Mouse (Mus musculus): ENCODE results near the gene Faap100. TPM values are rescaled to one million over a fixed set of nuclear protein-coding genes. Genes with fewer than 3 reads are reported as not detected.
"Not testable (repeated sequence)": the region's sequence is repeated elsewhere in the genome, so short reads cannot be mapped to it uniquely, and the experiment has no call there.

Gene Faap100
- 33.5 and 34.5 TPM in 2 replicates for polyA plus RNA-seq (2012; rRNA removed)

DNA sequence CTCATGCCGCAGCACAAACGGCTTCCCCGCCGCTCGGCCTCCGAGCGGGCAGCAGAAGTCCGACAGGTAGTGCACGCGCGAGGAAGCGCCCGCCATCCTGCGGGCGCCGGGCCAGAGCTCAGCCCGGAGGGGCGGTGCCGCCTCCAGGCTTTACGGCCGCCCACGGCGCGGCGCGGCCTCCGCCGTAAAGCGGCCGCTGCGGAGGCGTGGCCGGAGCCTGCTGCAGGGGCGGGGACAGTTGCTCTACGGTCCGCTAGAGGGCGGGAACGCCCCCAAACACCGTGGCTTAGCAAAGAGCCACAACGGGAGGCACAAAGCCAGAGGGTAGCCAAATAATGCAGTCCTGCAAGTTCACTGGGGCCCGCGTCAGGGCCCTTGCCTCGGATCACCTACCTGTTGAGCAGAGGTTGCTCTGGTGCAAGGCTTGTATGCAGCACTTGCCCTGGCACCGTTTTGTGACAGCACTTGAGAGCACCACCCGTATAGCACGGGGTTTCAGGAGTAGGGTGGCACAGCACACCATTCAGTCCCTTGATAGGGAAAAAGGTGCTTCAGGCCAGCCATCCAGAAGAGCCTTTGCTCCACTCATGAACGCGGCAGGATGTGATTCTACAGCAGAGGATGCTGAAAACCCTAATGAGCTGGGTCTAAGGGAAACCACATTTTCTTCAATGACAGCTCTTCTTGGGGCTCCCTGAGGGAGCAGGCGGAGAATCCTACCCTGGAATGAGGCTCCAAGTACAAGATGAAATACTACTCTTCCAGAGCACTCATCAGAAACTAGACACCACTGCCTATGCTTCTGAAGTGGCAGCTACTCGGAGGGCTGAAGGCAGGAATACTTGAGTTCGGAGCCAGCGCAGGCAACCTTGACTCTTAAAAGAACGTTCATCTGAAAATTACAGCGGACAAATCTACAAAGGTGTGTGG, at the start of gene Faap100:
Gene Faap100 (minus strand): TSS at position 154 of the 930 bp plus-strand sequence.
- peak; percentile 61 for DNase-seq (ENCODE audit: low read depth, low spot score)
- WGBS = 8% methylated on average over 54 of the region's 54 CpGs

- WGBS = 85% methylated on average over 3 of the region's 3 CpGs
- DNase-seq (ENCODE audit: low read depth, low spot score) = no peak
Measured at GRCm38 (mm10) chr11:120426727-120427126, 48.2 kb upstream of the Faap100 start.

DNA sequence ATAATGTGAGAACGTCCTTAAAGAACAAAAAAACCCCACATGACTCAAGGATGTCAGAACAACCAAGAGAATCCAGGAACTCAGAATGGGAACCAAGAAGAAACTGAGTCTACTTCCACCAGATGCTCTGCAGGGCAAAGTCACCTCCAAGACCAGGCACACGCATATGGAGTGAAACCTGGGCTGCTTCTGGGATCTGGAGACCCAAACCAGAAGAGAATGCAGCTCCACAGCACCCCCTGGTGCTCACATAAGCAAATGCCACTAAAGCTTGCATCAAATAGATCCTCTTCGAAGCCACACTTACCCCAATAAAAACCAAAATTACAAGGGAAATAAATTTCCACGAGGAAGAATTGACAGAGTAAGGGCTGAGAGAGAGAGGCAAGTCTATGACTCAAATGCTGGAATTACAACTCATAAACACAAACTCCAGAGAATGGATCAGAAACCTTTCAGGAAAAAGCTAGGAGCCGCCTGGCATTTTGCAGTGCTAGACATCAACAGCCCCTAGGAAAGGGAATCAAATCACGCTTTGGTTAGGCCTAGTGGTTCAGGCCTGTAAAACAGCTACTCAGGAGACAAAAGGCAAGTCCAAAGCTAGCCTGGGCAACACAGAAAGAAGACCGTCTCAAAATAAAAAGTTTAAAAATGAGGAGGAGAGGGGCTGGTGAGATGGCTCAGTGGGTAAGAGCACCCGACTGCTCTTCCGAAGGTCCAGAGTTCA, 45.2 kb upstream of the Faap100 start:
- DNase-seq (ENCODE audit: low read depth, low spot score) = peak; percentile 35
- WGBS = 55% methylated on average over 9 of the region's 9 CpGs

- WGBS = 49% methylated on average over 13 of the region's 13 CpGs
Measured at GRCm38 (mm10) chr11:120422651-120423568, 44.3 kb upstream of the Faap100 start.

GRCm38 (mm10) chr11:120418592-120418991, 40.0 kb upstream of the Faap100 start:
- no peak for DNase-seq (ENCODE audit: low read depth, low spot score)
- WGBS = 100% methylated on average over 1 of the region's 1 CpGs

More at GRCm38 (mm10) chr11:120422651-120423568, 44.3 kb upstream of the Faap100 start:
- DNase-seq (ENCODE audit: low read depth, low spot score) = no peak

DNA sequence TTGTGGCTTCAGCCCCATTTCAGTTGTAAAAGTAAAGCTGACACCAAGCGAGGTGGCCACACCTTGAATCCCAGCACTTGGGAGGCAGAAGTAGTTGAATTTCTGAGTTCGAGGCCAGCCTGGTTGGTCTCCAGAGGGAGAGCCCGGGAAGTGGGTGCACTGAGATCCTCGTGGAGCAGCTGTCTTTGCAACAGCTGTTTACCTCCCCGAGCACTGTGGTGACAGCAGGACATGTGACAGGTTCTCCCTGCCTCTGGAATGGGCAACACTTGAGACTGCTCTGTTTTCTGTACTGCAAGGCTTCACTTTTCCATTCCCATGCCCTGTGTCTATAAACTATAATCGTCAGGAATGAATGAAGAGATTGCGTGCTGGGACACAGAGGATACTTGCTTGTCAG, 39.3 kb upstream of the Faap100 start:
- 88% methylated on average over 7 of the region's 7 CpGs for WGBS
- no peak for DNase-seq (ENCODE audit: low read depth, low spot score)

DNA sequence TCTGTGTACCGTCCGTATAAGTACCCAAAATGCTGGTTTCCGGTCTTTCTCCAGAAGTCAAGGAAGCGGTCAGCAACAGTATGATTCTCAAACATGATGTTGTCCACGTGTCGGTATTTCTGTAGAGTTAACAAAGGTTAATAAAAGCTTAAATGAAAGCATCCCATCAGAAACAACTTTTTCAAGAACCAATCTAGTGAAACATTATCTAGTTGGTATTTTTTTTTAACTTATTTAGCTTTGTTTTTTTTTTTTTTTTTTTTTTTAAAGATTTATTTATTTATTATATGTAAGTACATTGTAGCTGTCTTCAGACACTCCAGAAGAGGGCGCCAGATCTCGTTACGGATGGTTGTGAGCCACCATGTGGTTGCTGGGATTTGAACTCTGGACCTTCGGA, 35.1 kb upstream of the Faap100 start:
- WGBS = 95% methylated on average over 8 of the region's 10 CpGs
- DNase-seq (ENCODE audit: low read depth, low spot score) = not testable (repeated sequence)

DNA sequence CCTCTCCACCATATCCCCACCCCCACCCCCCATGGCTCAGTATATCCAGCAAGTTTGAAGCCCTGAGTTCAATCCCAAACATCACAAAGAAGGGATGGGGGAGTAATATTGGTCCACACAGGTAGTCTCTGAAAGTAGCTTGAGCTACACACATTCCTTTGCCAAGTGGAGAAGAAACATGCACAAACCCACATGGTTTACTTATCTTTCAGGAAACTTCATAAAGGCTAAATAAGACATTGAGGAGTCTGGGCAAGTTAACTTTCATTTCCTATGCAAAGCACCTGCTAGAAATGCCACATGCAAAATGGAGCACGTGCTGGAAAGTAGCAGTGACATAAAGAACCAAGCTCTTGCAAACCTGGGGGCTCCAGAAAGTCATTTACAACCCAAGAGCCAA, 27.9 kb upstream of the Faap100 start:
- no peak for DNase-seq (ENCODE audit: low read depth, low spot score)

GRCm38 (mm10) chr11:120405867-120406266, 27.3 kb upstream of the Faap100 start:
- no peak for DNase-seq (ENCODE audit: low read depth, low spot score)
- WGBS = 95% methylated on average over 3 of the region's 3 CpGs

More for the DNA sequence above, 27.9 kb upstream of the Faap100 start:
- WGBS = 67% methylated on average over 1 of the region's 1 CpGs

DNA sequence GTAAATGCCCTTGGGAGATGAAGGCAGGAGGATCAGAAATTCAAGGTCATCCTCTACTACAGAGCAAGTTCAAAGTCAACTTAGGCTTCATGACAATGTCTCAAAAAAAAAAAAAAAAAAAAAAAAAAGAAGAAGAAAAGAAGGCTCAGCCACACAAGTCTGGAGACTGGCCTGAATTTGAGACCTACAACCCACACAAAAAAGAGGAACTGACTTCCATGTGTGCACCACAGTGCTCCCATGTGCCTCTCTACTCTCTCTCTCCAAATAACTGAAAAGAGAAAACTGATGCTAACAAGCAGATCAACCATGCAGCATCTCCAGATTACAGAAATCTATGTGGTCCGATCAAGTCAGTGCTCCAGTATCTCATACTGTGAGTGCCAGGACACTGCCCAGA, 26.2 kb upstream of the Faap100 start:
- WGBS = 95% methylated on average over 1 of the region's 1 CpGs
- DNase-seq (ENCODE audit: low read depth, low spot score) = no peak

GRCm38 (mm10) chr11:120399319-120399718, 20.8 kb upstream of the Faap100 start:
- 93% methylated on average over 2 of the region's 2 CpGs for WGBS
- no peak for DNase-seq (ENCODE audit: low read depth, low spot score)

DNA sequence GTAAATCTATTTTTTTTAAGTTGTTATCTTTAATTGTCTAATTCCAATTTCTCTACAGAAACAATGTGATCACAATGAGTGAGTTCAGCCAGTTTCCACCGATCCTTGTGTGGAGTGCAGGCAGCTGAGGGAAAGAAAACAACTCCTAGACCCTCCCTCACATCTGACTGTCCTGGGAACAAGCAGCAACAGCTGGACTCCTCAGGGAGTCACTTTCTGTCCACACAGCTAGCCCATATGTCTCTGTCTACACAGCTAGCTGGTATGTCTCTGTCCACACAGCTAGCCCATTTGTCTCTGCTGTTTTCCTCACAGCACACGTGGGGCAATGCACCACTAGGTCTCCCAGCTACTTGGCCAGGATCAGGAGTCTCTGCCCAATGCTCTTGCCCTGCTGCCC, 19.0 kb upstream of the Faap100 start:
- WGBS = 78% methylated on average over 2 of the region's 2 CpGs
- DNase-seq (ENCODE audit: low read depth, low spot score) = no peak

GRCm38 (mm10) chr11:120395661-120396060, 17.1 kb upstream of the Faap100 start:
- no peak for DNase-seq (ENCODE audit: low read depth, low spot score)
- WGBS = 74% methylated on average over 4 of the region's 4 CpGs

GRCm38 (mm10) chr11:120388580-120388979, 10.0 kb upstream of the Faap100 start:
- WGBS = 85% methylated on average over 9 of the region's 9 CpGs
- no peak for DNase-seq (ENCODE audit: low read depth, low spot score)

DNA sequence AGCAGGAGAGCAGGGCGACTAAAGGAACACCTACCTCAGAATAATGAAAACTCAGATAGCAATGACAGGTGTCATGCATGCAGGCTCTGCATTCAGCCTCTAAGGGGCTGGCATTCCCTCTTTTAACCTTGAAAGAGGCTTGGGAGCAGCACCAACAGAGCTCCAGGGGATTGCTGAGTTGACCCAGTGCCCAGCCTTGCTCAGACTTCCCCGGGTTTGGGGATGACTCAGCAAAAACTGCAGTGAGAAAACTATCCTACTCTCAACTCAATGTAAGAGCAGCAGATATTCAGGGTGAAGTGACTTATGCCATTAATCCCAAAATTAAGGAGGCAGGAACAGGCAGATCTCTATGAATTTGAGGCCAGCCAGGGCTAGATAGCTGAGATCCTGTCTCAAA, 8.6 kb upstream of the Faap100 start:
- 49% methylated on average over 2 of the region's 2 CpGs for WGBS
- DNase-seq (ENCODE audit: low read depth, low spot score) = no peak

DNA sequence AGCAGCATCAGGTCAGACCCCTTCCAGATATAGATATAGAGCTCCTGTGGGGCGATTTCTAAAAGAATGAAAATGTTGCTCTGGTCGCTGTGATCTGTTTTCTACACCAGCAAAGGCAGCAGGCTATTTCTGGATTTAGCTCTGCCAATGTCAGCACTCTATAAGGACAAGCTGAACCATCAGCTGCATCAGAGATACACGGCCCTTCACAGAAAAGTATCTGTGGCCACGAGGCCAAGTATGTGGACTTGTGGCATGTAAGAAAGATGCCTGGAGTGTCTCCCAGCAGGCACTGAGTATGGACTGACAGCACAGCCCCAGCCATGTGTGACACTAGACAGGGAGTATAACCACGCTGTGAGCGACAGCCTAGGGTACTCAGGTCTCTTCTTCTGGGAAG, 8.1 kb upstream of the Faap100 start:
- no peak for DNase-seq (ENCODE audit: low read depth, low spot score)
- 95% methylated on average over 6 of the region's 6 CpGs for WGBS

- WGBS = 94% methylated on average over 9 of the region's 9 CpGs
Measured at GRCm38 (mm10) chr11:120382509-120382908, 3.9 kb upstream of the Faap100 start.

GRCm38 (mm10) chr11:120381157-120381556, 2.6 kb upstream of the Faap100 start:
- no peak for DNase-seq (ENCODE audit: low read depth, low spot score)
- WGBS = 90% methylated on average over 4 of the region's 4 CpGs

More at GRCm38 (mm10) chr11:120382509-120382908, 3.9 kb upstream of the Faap100 start:
- DNase-seq (ENCODE audit: low read depth, low spot score) = no peak

DNA sequence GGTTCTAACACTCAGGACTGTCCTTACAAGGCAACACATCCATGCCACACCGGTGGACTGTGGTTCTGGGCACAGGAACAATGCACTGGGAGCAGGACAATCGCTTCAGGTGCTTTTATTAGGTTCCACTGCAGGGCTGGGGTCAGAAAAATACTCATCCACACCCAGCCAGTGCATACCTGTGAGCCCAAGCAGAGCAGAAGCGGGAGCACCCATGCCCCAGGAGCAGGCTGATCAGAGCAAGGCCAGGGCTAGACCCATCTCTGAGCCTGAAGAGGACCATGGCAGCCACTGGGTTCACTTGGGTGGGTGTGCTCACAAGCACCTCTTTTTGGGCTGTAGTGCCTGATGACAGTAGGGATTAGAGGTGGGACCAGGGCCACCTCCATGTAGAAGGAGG, 1.7 kb upstream of the Faap100 start:
- WGBS = 95% methylated on average over 3 of the region's 3 CpGs

More for the DNA sequence above, 1.7 kb upstream of the Faap100 start:
- no peak for DNase-seq (ENCODE audit: low read depth, low spot score)
